Mouse (Mus musculus): Measurements from ENCODE around the gene Spo11.
A peak's percentile ranks its signal among the peaks of the same experiment; 100 is the strongest.

Spo11 gene

DNA sequence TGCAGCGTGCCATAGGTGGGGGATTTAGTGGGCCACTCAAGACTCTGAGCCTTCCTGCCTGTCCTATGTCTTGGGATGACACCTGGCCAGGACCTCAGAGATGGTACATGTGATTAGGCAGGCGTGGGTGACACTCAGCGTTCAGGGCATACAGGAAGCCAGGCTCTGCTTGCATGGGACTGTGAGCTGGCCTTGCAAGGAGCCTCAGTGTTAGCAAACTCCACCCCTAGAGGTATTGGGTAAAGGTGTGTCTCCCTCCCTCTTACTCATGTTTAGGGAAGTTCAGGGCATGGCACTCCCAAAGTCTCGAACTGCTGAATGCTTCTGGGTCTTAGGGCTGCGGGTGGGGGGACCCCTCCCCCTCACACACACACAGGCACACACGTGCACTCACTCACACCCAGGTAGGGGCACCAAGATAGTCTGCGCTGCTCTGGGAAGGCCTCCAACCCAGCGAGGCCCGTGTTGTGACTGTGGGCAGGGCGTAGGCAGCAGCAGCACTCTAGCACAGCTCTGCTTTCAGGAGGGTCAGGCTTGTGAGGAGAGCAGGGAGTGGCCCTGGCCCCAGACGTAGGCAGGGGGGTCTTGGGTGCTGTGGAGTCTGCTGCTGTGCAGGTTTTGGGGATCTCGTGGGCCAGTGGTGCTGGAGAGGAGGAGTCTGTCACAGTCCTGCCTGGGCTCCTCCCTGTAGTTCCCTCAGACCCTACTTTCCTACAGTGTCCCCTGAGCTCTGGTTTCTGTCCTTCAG lies 53.3 kb downstream of the Spo11 start:
- no peak for DNase-seq (ENCODE audit: low read depth, low spot score)

DNA sequence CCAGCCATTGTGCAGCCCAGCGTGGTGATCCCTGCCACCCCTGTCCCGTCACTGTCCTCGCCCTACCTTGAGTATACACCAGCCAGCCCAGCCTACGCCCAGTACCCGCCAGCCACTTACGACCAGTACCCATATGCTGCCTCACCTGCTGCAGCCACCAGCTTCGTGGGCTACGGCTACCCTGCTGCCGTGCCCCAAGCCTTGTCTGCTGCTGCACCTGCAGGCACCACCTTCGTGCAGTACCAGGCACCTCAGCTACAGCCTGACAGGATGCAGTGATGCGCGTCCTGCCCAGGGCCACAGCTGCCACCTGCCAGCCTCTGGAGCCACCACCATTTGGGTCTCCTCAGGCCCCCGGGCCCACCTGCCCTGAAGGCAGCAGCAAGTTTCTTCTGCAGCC lies 56.0 kb downstream of the Spo11 start:
- peak; percentile 77 for DNase-seq (ENCODE audit: low read depth, low spot score)

DNA sequence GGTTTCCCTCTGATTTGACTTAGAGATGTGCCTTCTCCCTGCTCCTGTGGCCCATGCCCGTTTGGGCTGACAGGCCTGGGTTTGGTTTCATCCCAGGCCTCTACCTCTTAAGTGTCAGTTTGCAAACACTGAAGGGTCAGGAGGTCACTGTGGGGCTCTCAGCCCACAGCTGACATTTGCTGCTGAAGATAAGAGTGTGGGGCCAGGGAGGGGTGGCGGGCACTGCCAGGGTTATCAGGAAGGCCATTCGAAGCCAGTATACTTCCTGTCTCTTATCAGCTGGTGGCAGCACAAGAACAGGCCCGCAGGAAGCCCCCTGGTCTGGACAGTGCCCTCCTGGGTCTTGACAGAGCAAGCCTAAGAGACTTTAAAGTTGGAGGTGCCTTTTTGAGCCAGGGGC lies 57.5 kb downstream of the Spo11 start:
- DNase-seq (ENCODE audit: low read depth, low spot score): no peak

DNA sequence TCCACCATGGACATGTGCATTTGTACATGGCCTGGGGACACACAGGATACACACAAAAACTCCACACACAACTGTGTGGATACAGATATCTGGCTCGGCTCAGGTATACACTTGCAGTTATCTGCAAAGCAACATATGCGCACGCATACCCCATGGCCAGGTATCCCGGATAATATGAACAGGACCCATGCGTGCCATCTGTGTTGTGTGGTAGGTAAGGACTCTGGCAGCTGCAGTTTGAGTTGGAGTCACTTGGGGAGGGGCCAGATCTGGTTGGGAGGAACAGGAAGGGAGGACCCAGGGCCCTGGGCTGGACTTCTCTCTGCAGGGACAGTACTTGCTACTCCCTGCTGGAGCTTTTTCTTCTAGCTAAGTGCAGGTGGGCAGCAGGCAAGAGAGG lies 58.2 kb downstream of the Spo11 start:
- DNase-seq (ENCODE audit: low read depth, low spot score): no peak

DNA sequence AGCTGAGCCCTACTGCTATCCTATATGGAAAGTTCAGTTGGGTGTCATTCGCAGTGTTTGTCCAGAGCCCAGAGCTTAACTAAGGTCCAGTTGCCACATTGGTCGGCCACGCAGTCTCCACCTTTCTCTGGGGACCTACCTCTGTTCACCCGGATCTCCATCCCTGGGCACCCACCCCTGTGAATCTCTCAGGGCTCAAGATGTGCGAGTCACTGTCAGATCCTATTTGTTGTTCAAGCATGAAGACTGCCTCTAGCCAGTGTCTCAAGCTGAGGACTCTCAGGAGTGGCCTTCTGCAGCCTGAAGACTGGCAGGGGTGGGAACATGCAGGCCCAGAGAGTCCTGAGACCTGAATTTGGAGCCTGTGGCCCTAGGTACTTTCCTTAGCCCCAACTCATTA lies 58.6 kb downstream of the Spo11 start:
- DNase-seq (ENCODE audit: low read depth, low spot score): no peak

DNA sequence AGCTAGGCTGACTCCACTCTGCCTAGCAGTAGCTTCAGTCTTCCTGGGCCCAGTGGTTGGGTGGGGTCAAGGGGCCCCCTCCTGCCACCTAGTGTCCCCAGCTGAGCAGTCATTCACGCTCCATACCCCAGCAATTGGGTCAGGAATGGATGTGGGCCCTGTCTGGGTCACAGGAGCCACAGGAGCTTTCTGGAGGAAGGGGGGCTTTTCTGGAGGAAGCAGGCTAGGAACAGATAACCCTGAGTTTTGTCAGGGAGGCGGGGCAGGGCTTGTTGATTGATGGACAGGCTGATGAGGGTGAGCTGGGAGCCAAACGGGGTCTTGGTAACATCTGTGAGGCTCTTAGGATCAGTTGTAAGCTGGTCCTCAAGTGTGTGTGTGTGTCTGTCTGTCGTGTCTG lies 59.1 kb downstream of the Spo11 start:
- no peak for DNase-seq (ENCODE audit: low read depth, low spot score)

DNA sequence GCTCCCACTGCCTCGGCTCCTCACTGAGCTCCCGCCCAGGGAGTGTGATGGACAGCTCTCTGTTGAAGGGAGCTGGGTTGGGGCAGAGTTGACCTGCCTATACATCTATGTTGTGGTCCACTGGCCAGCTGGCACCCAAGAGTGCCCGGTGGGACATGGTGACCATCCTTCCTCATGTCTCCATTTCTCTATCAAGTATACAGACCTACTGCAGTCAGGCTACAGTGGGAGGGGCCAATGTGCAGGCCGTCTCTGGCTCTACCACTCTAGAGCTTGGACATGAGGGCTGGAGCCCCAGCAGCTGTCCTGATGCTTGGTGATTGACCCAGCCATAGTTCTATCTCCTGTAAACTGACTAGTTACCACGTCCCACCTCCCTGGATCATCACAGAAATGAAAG lies 59.8 kb downstream of the Spo11 start:
- no peak for DNase-seq (ENCODE audit: low read depth, low spot score)

DNA sequence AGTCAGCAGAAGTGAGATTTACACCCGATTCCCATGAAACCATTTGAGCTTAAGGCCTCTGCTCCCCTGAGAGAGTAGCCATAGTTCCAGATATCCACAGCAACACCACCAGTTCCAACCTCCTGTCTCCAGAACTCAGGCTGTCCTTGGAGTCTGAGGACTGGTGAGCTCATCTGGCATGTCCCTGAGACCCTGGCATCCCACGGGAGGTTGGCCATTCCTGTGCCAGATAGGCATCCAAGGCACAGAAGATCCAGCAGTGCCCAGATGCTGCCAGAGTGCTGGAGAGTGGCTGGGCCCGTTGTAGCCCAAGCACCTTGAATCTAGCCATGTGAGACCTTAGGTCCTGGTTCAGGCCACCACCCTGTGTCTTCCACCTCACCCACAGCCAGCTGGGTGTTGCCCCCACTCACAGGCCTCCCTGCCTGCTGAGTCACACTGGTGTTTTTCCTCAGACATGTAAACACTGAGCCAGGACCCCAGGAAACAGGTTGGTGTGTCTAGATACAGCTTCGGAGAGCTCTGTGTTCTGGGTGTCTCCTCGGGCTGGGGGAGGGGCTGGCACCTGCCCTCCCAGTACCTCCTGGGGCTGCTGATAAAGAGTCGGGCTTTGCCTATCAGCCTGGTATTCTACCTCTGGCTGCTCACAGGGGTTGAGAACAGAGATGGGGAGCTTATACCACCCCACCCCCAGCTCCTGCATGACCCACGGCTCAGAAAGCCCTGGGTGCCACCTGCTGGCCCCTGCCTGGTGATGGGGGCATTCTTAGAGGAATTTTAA lies 60.5 kb downstream of the Spo11 start:
- peak; percentile 50 for DNase-seq (ENCODE audit: low read depth, low spot score)

DNA sequence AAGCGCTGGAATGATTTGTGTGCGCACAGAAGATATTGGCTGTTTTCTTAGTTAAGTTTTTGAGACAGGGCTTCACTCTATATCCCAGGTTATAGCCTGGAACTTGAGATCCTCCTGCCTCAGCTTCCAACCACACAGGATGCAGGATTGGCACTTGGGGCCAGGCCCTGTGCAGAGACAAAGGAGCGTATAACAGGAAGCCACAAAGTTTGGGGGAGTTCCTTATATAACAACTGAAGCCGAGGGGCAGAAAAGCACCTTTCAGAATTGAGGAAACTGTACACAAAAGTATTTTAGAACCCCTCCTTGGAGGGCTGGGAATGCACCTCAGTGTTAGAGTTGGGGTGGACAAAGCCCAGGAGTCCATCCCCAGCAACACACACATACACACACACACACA lies 61.5 kb downstream of the Spo11 start:
- DNase-seq (ENCODE audit: low read depth, low spot score): peak; percentile 38

DNA sequence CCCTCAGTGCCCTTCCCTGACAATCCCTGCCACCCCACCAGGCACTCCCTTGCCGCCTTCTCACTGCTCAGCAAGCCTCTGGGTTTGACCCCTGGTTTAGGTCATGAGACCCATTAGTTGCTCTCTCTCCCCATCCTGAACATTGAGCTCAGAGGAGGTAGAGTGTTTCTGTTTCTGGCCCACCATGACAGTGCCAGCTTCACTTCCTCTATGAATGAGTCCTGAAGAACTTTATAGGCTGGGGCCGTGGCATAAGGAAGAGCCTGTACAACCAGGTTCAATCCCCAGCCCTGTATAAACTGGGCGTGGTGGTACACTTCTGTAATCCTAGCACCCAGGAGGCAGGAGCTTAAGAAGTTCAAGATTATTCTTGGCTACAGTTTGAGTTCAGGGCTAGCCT lies 63.3 kb downstream of the Spo11 start:
- no peak for DNase-seq (ENCODE audit: low read depth, low spot score)

DNA sequence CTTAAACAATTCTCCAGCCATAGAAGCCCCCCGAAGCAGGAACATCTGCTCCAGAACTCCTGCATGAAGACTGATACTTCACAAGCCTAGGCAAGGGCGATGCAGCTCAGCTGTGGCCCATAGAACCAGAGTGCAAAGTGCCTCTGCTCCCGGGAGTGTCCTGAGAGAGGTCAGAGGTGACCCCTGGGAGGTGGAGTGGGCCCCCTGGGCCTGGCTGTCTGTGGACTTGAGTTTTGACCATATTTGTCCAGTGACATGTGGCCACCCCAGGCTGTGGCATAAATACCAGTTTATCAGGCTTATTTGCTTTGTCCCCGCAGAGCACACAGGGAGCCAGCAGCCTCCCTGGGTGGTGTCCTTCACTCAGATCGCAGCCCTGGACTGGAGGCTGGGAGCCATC lies 63.7 kb downstream of the Spo11 start:
- no peak for DNase-seq (ENCODE audit: low read depth, low spot score)

DNA sequence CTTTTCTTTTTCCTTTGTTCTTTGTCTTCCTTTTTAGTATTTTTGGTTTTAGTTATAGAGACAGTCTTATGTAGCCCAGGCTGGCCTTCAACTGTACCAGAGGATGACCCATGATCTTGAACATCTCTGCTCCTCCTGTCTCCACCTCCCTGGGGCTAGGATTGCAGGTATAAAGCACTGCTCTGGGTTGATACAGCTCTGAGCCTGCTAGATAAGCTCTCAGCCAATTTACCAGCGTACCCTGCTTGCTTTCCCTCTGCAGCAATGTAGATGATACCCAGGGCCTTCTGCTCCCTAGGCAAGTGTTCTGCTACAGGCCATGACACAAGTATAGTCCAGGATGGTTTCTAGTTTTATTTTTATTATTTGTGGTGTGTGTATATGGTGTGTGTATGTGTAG lies 64.4 kb downstream of the Spo11 start:
- DNase-seq (ENCODE audit: low read depth, low spot score): no peak

DNA sequence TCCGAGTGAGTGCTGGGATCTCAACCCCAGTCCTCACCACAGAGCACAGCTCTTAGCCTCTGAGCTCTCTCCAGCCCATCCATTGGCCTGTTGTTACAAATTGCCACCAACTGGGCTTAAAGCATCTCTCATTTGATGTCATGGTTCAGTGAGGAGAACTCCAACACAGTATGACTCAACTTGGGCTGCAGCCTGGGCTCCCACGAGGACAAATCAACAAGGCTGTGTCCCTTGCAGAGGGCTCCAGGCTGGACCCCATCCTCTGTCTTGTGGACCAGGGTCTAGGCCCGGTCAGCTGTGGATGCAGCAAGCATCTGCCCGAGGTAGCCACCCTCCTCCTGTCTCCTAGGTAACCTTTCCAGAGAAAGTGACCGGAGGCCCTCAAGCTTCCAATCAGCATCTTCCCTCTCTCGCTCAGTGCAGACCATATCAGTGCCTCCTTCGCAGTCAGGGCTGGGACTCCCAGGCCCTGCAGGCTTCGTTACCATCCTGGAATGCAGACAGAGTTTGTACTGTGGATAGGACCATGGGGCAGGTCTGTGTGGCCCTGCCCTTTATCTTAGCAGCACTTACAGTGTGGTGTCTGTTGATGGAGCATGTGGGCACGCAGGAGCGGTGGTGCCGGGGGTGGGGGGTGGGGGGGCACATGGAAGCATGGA lies 65.1 kb downstream of the Spo11 start:
- no peak for DNase-seq (ENCODE audit: low read depth, low spot score)

Data from A20 (cell line).